Mouse (Mus musculus) MN1 (cell line): ENCODE data around the gene Alox5ap.

Experiments
- DNase-seq: peaks from one replicate; pipeline ENCODE4 v3.0.0-alpha.2; 2016; ENCODE audit warnings: low spot score

Alox5ap gene

GRCm38 (mm10) chr5:149314514-149315081 lies 50.0 kb downstream of the Alox5ap start:
- DNase-seq: no peak

- no peak for DNase-seq
Measured at GRCm38 (mm10) chr5:149316926-149317325, 52.4 kb downstream of the Alox5ap start.

- no peak for DNase-seq
Measured at GRCm38 (mm10) chr5:149319874-149320323, 55.3 kb downstream of the Alox5ap start.

GRCm38 (mm10) chr5:149320534-149321482 lies 56.2 kb downstream of the Alox5ap start:
- peak; percentile 97 for DNase-seq

- DNase-seq: peak; percentile 35
Measured at GRCm38 (mm10) chr5:149321909-149322841, 57.6 kb downstream of the Alox5ap start.

GRCm38 (mm10) chr5:149322938-149323553 lies 58.5 kb downstream of the Alox5ap start:
- DNase-seq: no peak

GRCm38 (mm10) chr5:149324739-149325138 lies 60.2 kb downstream of the Alox5ap start:
- no peak for DNase-seq

GRCm38 (mm10) chr5:149329098-149329887 lies 64.7 kb downstream of the Alox5ap start:
- DNase-seq: no peak

- DNase-seq: no peak
Measured at GRCm38 (mm10) chr5:149330601-149331000, 66.0 kb downstream of the Alox5ap start.

GRCm38 (mm10) chr5:149331407-149332143 lies 67.0 kb downstream of the Alox5ap start:
- no peak for DNase-seq

GRCm38 (mm10) chr5:149332787-149333186 lies 68.2 kb downstream of the Alox5ap start:
- no peak for DNase-seq

- DNase-seq: no peak
Measured at GRCm38 (mm10) chr5:149333941-149334698, 69.6 kb downstream of the Alox5ap start.

- no peak for DNase-seq
Measured at GRCm38 (mm10) chr5:149335009-149335408, 70.4 kb downstream of the Alox5ap start.

- peak; percentile 92 for DNase-seq
Measured at GRCm38 (mm10) chr5:149335563-149336238, 71.1 kb downstream of the Alox5ap start.

- no peak for DNase-seq
Measured at GRCm38 (mm10) chr5:149337148-149337547, 72.6 kb downstream of the Alox5ap start.
